Mouse (Mus musculus): ENCODE measurements at regions not wholly inside any gene's neighbourhood (a gene's known extent, or its start where the extent isn't known, plus 50 kb on each side); places are given as distances from the start of the nearest gene placed in this dataset.

GRCm38 (mm10) chr9:48106441-48107167 lies 55.2 kb upstream of the Nxpe4 start:
- ATAC-seq (replicated peaks in 1 of 2; ENCODE audit: insufficient read depth in 1 of 2, low FRiP score in 2 of 2, low TSS enrichment in 1 of 2, low read depth in 1 of 2, poor library complexity in 2 of 2, severe bottlenecking in 2 of 2): no peak

DNA sequence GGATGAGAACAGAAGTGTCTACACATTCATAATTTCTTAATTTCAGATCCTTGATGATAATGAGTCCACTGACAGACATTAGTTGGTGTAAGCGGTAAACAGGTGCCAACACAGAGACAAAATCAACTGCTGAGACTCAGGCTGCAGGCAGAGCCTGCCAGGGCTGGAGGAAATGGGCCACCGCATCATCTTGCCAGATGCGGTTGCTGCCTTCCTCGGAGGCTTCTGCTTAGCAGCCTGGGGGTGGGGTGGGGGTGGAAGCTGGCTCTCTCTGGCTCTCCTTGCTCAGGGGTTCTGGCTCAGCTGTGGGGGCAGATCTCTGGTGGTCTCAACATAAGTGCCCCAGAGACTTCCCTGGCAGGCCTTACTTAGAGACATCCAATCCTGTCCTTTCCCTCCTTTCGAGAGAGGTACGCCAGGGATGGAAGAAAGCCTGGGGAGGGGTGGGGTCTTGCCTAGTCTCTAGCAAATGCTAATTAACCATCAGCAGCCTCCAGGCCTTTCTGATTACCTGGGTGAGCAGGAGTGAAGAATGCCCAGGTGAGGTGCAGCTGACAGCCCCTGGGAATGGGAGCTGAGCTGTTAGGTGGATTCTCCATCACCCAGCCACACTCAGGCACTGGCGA lies 52.7 kb upstream of the Nxpe4 start:
- ATAC-seq (replicated peaks in 1 of 2; ENCODE audit: insufficient read depth in 1 of 2, low FRiP score in 2 of 2, low TSS enrichment in 1 of 2, low read depth in 1 of 2, poor library complexity in 2 of 2, severe bottlenecking in 2 of 2): no peak

GRCm38 (mm10) chr9:48111316-48111890 lies 50.4 kb upstream of the Nxpe4 start:
- no peak for ATAC-seq (replicated peaks in 1 of 2; ENCODE audit: insufficient read depth in 1 of 2, low FRiP score in 2 of 2, low TSS enrichment in 1 of 2, low read depth in 1 of 2, poor library complexity in 2 of 2, severe bottlenecking in 2 of 2)

All from hematopoietic stem cell, adult 5-6 weeks (primary cell).